Mouse (Mus musculus) urinary bladder, postnatal 4 days (tissue): Measurements from ENCODE around the gene Prelid3b.

Experiments
- DNase-seq, 2 experiments: peaks; one replicate each; pipeline ENCODE4 v3.0.0; 2021 to 2022; ENCODE audit warnings: low spot score in 2 of 2

The Prelid3b gene

GRCm38 (mm10) chr2:174463370-174463769, 9.5 kb downstream of the Prelid3b start:
- DNase-seq = no peak

GRCm38 (mm10) chr2:174459365-174459764, 13.5 kb downstream of the Prelid3b start:
- no peak for DNase-seq

GRCm38 (mm10) chr2:174453681-174454080, 19.2 kb downstream of the Prelid3b start:
- DNase-seq = no peak

- DNase-seq = no peak
Measured at GRCm38 (mm10) chr2:174450353-174450752, 22.5 kb downstream of the Prelid3b start, which contains the start of gene Tubb1. TSS of gene Tubb1 (plus strand) at chr2:174450695.

GRCm38 (mm10) chr2:174448405-174448804, 24.5 kb downstream of the Prelid3b start:
- DNase-seq = no peak

GRCm38 (mm10) chr2:174446905-174447304, 26.0 kb downstream of the Prelid3b start:
- DNase-seq = no peak

- DNase-seq = no peak
Measured at GRCm38 (mm10) chr2:174446492-174446891, 26.4 kb downstream of the Prelid3b start.

GRCm38 (mm10) chr2:174445018-174445417, 27.9 kb downstream of the Prelid3b start:
- no peak for DNase-seq

GRCm38 (mm10) chr2:174444359-174444758, 28.5 kb downstream of the Prelid3b start:
- DNase-seq = no peak

- DNase-seq = no peak
Measured at GRCm38 (mm10) chr2:174443046-174443445, 29.8 kb downstream of the Prelid3b start.

GRCm38 (mm10) chr2:174442460-174442859, 30.4 kb downstream of the Prelid3b start:
- DNase-seq = no peak

- DNase-seq = no peak
Measured at GRCm38 (mm10) chr2:174441898-174442297, 31.0 kb downstream of the Prelid3b start.

GRCm38 (mm10) chr2:174439961-174440360, 32.9 kb downstream of the Prelid3b start:
- DNase-seq = no peak

GRCm38 (mm10) chr2:174439450-174439838, 33.4 kb downstream of the Prelid3b start:
- DNase-seq = no peak

GRCm38 (mm10) chr2:174438737-174439449, 34.0 kb downstream of the Prelid3b start, which contains the start of gene Ctsz:
TSS of gene Ctsz (minus strand) at chr2:174439039.
- DNase-seq = peak; percentile 58 to 74

GRCm38 (mm10) chr2:174438181-174438580, 34.7 kb downstream of the Prelid3b start:
- no peak for DNase-seq

- no peak for DNase-seq
Measured at GRCm38 (mm10) chr2:174437697-174437982, 35.2 kb downstream of the Prelid3b start.

- DNase-seq = no peak
Measured at GRCm38 (mm10) chr2:174436916-174437696, 35.8 kb downstream of the Prelid3b start.

GRCm38 (mm10) chr2:174436076-174436701, 36.7 kb downstream of the Prelid3b start:
- no peak for DNase-seq

GRCm38 (mm10) chr2:174434943-174435342, 37.9 kb downstream of the Prelid3b start:
- no peak for DNase-seq

- DNase-seq = no peak
Measured at GRCm38 (mm10) chr2:174428996-174429591, 43.8 kb downstream of the Prelid3b start.
